Mouse (Mus musculus) myocyte (in vitro differentiated cells): ENCODE measurements around the gene S100a2. TPM values are rescaled to one million over a fixed set of nuclear protein-coding genes. Genes with fewer than 3 reads are reported as not detected.

Source experiments
- H3K27me3 ChIP-seq: one replicate; pipeline ENCODE4 v1.6.1; 2011; ENCODE audit not compliant: control insufficient read depth, insufficient read depth, insufficient read length
- H3K36me3 ChIP-seq: one replicate; pipeline ENCODE4 v1.6.1; 2011; ENCODE audit not compliant: control insufficient read depth, insufficient read depth
- H3K4me2 ChIP-seq: one replicate; pipeline ENCODE4 v1.6.1; 2011; ENCODE audit warnings: low read depth, control low read depth
- H3K4me3 ChIP-seq: one replicate; pipeline ENCODE4 v1.5.1; 2011; ENCODE audit warnings: mild to moderate bottlenecking, control low read depth, moderate library complexity
- H3K79me2 ChIP-seq: one replicate; pipeline ENCODE4 v1.6.1; 2011; ENCODE audit not compliant: control insufficient read depth, insufficient read depth
- H3ac ChIP-seq: one replicate; pipeline ENCODE4 v1.6.1; 2011; ENCODE audit not compliant: control insufficient read depth, insufficient read length
- CEBPB ChIP-seq: IDR thresholded peaks from 2 replicates; pipeline ENCODE4 v1.6.1; 2011; ENCODE audit warnings: mild to moderate bottlenecking, moderate library complexity; ENCODE audit not compliant: poor library complexity, insufficient read depth, severe bottlenecking
- E2F4 ChIP-seq: IDR thresholded peaks from one replicate; pipeline ENCODE4 v1.6.1; 2011; ENCODE audit warnings: mild to moderate bottlenecking, control low read depth, moderate library complexity; ENCODE audit not compliant: insufficient read depth
- MAX ChIP-seq: IDR thresholded peaks from one replicate; pipeline ENCODE4 v1.6.1; 2011; ENCODE audit warnings: low read depth, mild to moderate bottlenecking, control low read depth
- MYOD1 ChIP-seq, 3 experiments: IDR thresholded peaks; one replicate each; pipeline ENCODE4 v1.6.1; 2011; ENCODE audit warnings: control low read depth in 2 of 3, low read depth in 2 of 3, mild to moderate bottlenecking in 2 of 3, moderate library complexity in 1 of 3; ENCODE audit not compliant: insufficient read length in 2 of 3, control insufficient read depth in 1 of 3
- MYOG ChIP-seq, 3 experiments: IDR thresholded peaks; one replicate each; pipeline ENCODE4 v1.6.1; 2011; ENCODE audit warnings: control low read depth in 2 of 3, low read depth in 2 of 3, mild to moderate bottlenecking in 2 of 3; ENCODE audit not compliant: insufficient read length in 2 of 3, control insufficient read depth in 1 of 3, insufficient read depth in 1 of 3
- POLR2A ChIP-seq: IDR thresholded peaks from one replicate; pipeline ENCODE4 v1.6.1; 2011; ENCODE audit warnings: low read depth, mild to moderate bottlenecking, control low read depth, moderate library complexity; ENCODE audit not compliant: insufficient read length
- POLR2AphosphoS2 ChIP-seq: IDR thresholded peaks from one replicate; pipeline ENCODE4 v1.6.1; 2011; ENCODE audit warnings: low read depth, control low read depth; ENCODE audit not compliant: insufficient read length
- REST ChIP-seq: IDR thresholded peaks from one replicate; pipeline ENCODE4 v1.6.1; 2011; ENCODE audit warnings: mild to moderate bottlenecking, control low read depth, moderate library complexity; ENCODE audit not compliant: insufficient read depth, insufficient read length
- SRF ChIP-seq: IDR thresholded peaks from one replicate; pipeline ENCODE4 v1.6.1; 2011; ENCODE audit warnings: low read depth; ENCODE audit not compliant: control insufficient read depth, insufficient read length
- TCF12 ChIP-seq: IDR thresholded peaks from one replicate; pipeline ENCODE4 v1.6.1; 2011; ENCODE audit warnings: mild to moderate bottlenecking, control low read depth; ENCODE audit not compliant: poor library complexity, insufficient read depth, severe bottlenecking
- TCF3 ChIP-seq: IDR thresholded peaks from one replicate; pipeline ENCODE4 v1.6.1; 2011; ENCODE audit warnings: low read depth, control low read depth; ENCODE audit not compliant: insufficient read length
- USF1 ChIP-seq: IDR thresholded peaks from one replicate; pipeline ENCODE4 v1.6.1; 2011; ENCODE audit warnings: low read depth, mild to moderate bottlenecking, control low read depth, moderate library complexity
- polyA plus RNA-seq: library from polyadenylated mRNA; unstranded; fragments of >200 nt; fragmentation: generic; extraction: Trizol; gene quantifications from one replicate; pipeline ENCODE4 v1.2.1, GENCODE M21; 2012; ENCODE audit warnings: missing spikeins

S100a2 gene
- polyA plus RNA-seq, 1 experiment = not detected

GRCm38 (mm10) chr3:90594466-90594865, 4.4 kb downstream of the S100a2 start:
- TF ChIP-seq E2F4 = no peak
- H3K79me2 ChIP-seq = no peaks in the 10 kb centered on the region
- H3K4me2 ChIP-seq = no peak overlapping the region
- H3ac ChIP-seq = no peak overlapping the region
- no peaks in the 10 kb centered on the region for H3K27me3 ChIP-seq
- no peak overlapping the region for H3K4me3 ChIP-seq
- no peaks in the 10 kb centered on the region for H3K36me3 ChIP-seq

- TF ChIP-seq POLR2A (no peak), E2F4 (no peak)
- H3K4me2 ChIP-seq = no peak overlapping the region
- no peaks in the 10 kb centered on the region for H3K79me2 ChIP-seq
- no peak overlapping the region for H3K4me3 ChIP-seq
- no peak overlapping the region for H3ac ChIP-seq
- H3K27me3 ChIP-seq = no peaks in the 10 kb centered on the region
- no peaks in the 10 kb centered on the region for H3K36me3 ChIP-seq
Measured at GRCm38 (mm10) chr3:90595556-90595955, 5.5 kb downstream of the S100a2 start.

- no peak for TF ChIP-seq MAX
- no peak for TF ChIP-seq USF1
- TF ChIP-seq MYOD1 (IDR thresholded peaks at IDR 0.05; ENCODE audit: control insufficient read depth in 1 of 3, insufficient read length in 2 of 3, low read depth in 2 of 3) = no peak
- TF ChIP-seq TCF3 = no peak
- TF ChIP-seq E2F4 = no peak
- no peak for TF ChIP-seq SRF
- TF ChIP-seq REST = no peak
- no peak for TF ChIP-seq POLR2A
- TF ChIP-seq TCF12 = no peak
- TF ChIP-seq CEBPB = no peak
- no peak for TF ChIP-seq MYOG (IDR thresholded peaks at IDR 0.05; ENCODE audit: control insufficient read depth in 1 of 3, insufficient read depth in 1 of 3, insufficient read length in 2 of 3, low read depth in 2 of 3)
- TF ChIP-seq POLR2AphosphoS2 = no peak
- no peak overlapping the region for H3ac ChIP-seq
- H3K36me3 ChIP-seq = no peaks in the 10 kb centered on the region
- H3K27me3 ChIP-seq = no peaks in the 10 kb centered on the region
- H3K4me2 ChIP-seq = no peak overlapping the region
- H3K79me2 ChIP-seq = no peaks in the 10 kb centered on the region
- H3K4me3 ChIP-seq = no peak overlapping the region
Measured at GRCm38 (mm10) chr3:90596810-90597209, 6.8 kb downstream of the S100a2 start.

- no peak for TF ChIP-seq POLR2A
- TF ChIP-seq MYOD1 (IDR thresholded peaks at IDR 0.05; ENCODE audit: control insufficient read depth in 1 of 3, insufficient read length in 2 of 3, low read depth in 2 of 3) = no peak
- TF ChIP-seq TCF12 = no peak
- no peak for TF ChIP-seq TCF3
- no peak for TF ChIP-seq USF1
- no peak for TF ChIP-seq POLR2AphosphoS2
- no peak for TF ChIP-seq SRF
- no peak for TF ChIP-seq MAX
- TF ChIP-seq REST = no peak
- no peak for TF ChIP-seq CEBPB
- TF ChIP-seq MYOG (IDR thresholded peaks at IDR 0.05; ENCODE audit: control insufficient read depth in 1 of 3, insufficient read depth in 1 of 3, insufficient read length in 2 of 3, low read depth in 2 of 3) = no peak
- no peak for TF ChIP-seq E2F4
- no peaks in the 10 kb centered on the region for H3K27me3 ChIP-seq
Measured at GRCm38 (mm10) chr3:90597736-90598135, 7.7 kb downstream of the S100a2 start.

GRCm38 (mm10) chr3:90598212-90598611, 8.2 kb downstream of the S100a2 start:
- Histone ChIP-seq H3K79me2 (peaks cover 8% of the 10 kb centered on the region), H3K36me3 (no peaks in the 10 kb centered on the region), H3K4me2 (peak overlapping the region; percentile 53), H3K27me3 (no peaks in the 10 kb centered on the region), H3ac (no peak overlapping the region), H3K4me3 (no peak overlapping the region)
- TF ChIP-seq CEBPB (no peak), MAX (no peak), MYOG (IDR thresholded peaks at IDR 0.05; ENCODE audit: control insufficient read depth in 1 of 3, insufficient read depth in 1 of 3, insufficient read length in 2 of 3, low read depth in 2 of 3) (no peak), REST (no peak), USF1 (peak; percentile 92)

More at GRCm38 (mm10) chr3:90597736-90598135, 7.7 kb downstream of the S100a2 start:
- Histone ChIP-seq H3K36me3 (no peaks in the 10 kb centered on the region), H3K79me2 (peaks cover 3% of the 10 kb centered on the region), H3K4me2 (peak overlapping the region; percentile 53), H3K4me3 (no peak overlapping the region), H3ac (no peak overlapping the region)
